Mouse (Mus musculus) intestine, postnatal 0 days (tissue): ENCODE measurements around the gene Pbsn. TPM values are rescaled to one million over a fixed set of nuclear protein-coding genes. Genes with fewer than 3 reads are reported as not detected.

Source experiments
- ATAC-seq: fragments of 200-750 bp; cut with Nextera tagmentation; 2 replicates; pipeline ENCODE4 v1.8.0; 2017; ENCODE audit warnings: mild to moderate bottlenecking, moderate TSS enrichment, moderate library complexity
- H3K27ac ChIP-seq: fragments of 300-500 bp; sonication (generic); 2 replicates; pipeline ENCODE4 v1.5.1; 2014; ENCODE audit warnings: mild to moderate bottlenecking, low read depth, low read length, moderate library complexity
- H3K27me3 ChIP-seq: fragments of 300-500 bp; sonication (generic); replicated peaks from 2 replicates; pipeline ENCODE4 v1.6.1; 2014; ENCODE audit warnings: low read length, mixed read lengths; ENCODE audit not compliant: control insufficient read depth, insufficient read depth
- H3K36me3 ChIP-seq: fragments of 300-500 bp; sonication (generic); 2 replicates; pipeline ENCODE4 v1.6.1; 2014; ENCODE audit warnings: mild to moderate bottlenecking, moderate library complexity; ENCODE audit not compliant: control insufficient read depth, insufficient read depth
- H3K4me1 ChIP-seq: fragments of 300-500 bp; sonication (generic); replicated peaks from 2 replicates; pipeline ENCODE4 v1.6.1; 2014; ENCODE audit warnings: antibody characterized with exemption, low read length, mixed read lengths; ENCODE audit not compliant: control insufficient read depth, insufficient read depth
- H3K4me2 ChIP-seq: fragments of 300-500 bp; sonication (generic); replicated peaks from 2 replicates; pipeline ENCODE4 v1.6.1; 2014; ENCODE audit warnings: low read depth, mild to moderate bottlenecking, moderate library complexity
- H3K4me3 ChIP-seq: fragments of 300-500 bp; sonication (generic); 2 replicates; pipeline ENCODE4 v1.5.1; 2014; ENCODE audit warnings: low read depth, low read length
- H3K9ac ChIP-seq: fragments of 300-500 bp; sonication (generic); 2 replicates; pipeline ENCODE4 v1.6.1; 2014; ENCODE audit warnings: mild to moderate bottlenecking, low read depth, low read length
- H3K9me3 ChIP-seq: fragments of 300-500 bp; sonication (generic); 2 replicates; pipeline ENCODE4 v1.6.1; 2016; ENCODE audit warnings: mixed run types; ENCODE audit not compliant: control insufficient read depth
- CTCF ChIP-seq: sonication (generic); IDR thresholded peaks from 2 replicates; pipeline ENCODE4 v1.5.1; 2016; ENCODE audit warnings: low read depth, mild to moderate bottlenecking, control low read depth, antibody characterized with exemption, moderate library complexity
- WGBS: fragments of 180-500 bp; shearing (Covaris S2); extraction: QIAGEN DNeasy Blood & Tissue Kit; methylation state at CpG from one replicate; pipeline ENCODE4 v1.1.7; 2014; 5-methylcytosine and 5-hydroxymethylcytosine counted together
- polyA plus RNA-seq: library from polyadenylated mRNA; unstranded; fragments of >200 nt; fragmentation: Nextera tagmentation; extraction: Ambion mirVana; gene quantifications from 2 replicates; pipeline ENCODE4 v1.2.1, GENCODE M21; 2015

Pbsn gene
- polyA plus RNA-seq, 1 experiment from 2014 or later: not detected

GRCm38 (mm10) chrX:77794962-77795857, 58.2 kb downstream of the Pbsn start:
- Histone ChIP-seq H3K27me3 (no peaks in the 10 kb centered on the region), H3K9ac (peak overlapping the region; percentile 54), H3K4me3 (peak overlapping the region; percentile 65), H3K4me2 (peak overlapping the region; percentile 65), H3K9me3 (no peaks in the 10 kb centered on the region), H3K27ac (peak overlapping the region; percentile 70), H3K4me1 (no peaks in the 10 kb centered on the region), H3K36me3 (no peaks in the 10 kb centered on the region)
- WGBS: 19% methylated on average over 57 of the region's 61 CpGs
- ATAC-seq: peak; percentile 60
- no peak for TF ChIP-seq CTCF

- Histone ChIP-seq H3K9ac (no peak overlapping the region), H3K27me3 (no peaks in the 10 kb centered on the region), H3K27ac (no peak overlapping the region), H3K4me2 (no peak overlapping the region), H3K9me3 (no peaks in the 10 kb centered on the region), H3K36me3 (no peaks in the 10 kb centered on the region), H3K4me1 (no peaks in the 10 kb centered on the region), H3K4me3 (no peak overlapping the region)
- WGBS: 87% methylated on average over 3 of the region's 3 CpGs
- ATAC-seq: no peak
- TF ChIP-seq CTCF: no peak
Measured at GRCm38 (mm10) chrX:77788675-77789074, 64.7 kb downstream of the Pbsn start.

Other genes starting within 250 kb of the Pbsn start
- gene Prkx, start 57.3 kb downstream of the Pbsn start, polyA plus RNA-seq: 6.7 and 7.0 TPM in 2 replicates
- gene Gm14744, start 11.1 kb upstream of the Pbsn start, polyA plus RNA-seq: not detected in 2 replicates
- not detected in 2 replicates for gene 5430402E10Rik, start 71.4 kb upstream of the Pbsn start, polyA plus RNA-seq
- gene Obp1a, start 237.8 kb upstream of the Pbsn start, polyA plus RNA-seq: not detected in 2 replicates